Mouse (Mus musculus): ENCODE measurements around the gene Gm17304.

Gm17304 gene

DNA sequence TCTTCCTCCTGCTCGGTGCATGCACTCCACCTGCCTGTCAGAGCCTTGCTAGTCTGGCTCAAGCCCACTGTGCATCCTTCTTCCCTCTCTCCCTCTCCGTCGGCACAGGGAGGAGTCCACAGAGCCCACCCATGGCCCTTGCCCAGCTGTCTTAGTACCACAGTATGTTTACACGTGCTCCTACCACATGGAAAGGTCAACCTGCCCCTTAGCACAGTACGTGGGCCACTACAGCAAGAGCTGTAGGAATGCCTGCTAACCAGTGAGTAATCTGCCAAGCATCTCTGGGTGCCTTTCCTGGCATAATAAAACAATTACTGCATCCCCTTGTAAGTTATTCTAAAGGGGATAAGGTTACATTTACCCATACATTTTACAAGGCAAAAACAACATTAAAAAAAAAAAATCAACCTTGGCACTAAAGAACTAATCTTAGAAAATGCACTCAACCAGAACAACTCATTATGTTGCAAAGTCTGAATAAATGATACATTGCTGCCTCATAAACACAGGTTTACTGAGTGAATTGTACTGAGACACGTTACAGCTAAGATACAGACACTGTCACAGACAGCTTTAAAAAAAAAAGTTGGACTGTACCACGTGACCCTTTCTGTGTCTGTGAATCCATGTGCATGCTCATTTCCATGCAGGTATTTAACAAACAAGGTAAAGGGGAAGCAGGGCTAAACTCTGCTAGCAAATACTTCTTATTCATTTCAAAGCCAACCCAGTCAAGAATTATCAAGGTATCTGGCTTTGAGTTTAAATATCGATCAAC lies 19.7 kb downstream of the Gm17304 start:
- no peak for DNase-seq

GRCm38 (mm10) chr5:106636423-106636946 lies 27.6 kb downstream of the Gm17304 start:
- peak; percentile 14 for DNase-seq

DNA sequence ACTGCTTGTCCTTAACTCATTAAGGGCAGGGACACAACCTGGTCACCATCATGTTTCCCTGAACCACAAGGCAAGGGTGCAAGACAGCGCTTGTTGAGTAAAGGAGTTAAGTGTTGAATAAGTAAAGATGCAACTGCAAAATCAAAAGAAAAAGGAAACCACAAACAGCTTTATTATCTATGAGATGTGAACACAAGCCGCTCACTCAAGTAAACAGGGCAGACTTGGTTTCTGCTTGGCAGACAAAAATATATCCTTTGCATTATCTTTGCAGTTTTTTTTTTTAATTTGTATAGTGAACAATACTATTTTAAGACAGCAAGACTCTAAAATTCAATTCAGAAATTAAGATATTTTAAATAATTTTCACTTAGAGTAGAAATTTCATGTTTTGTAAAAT lies 30.7 kb downstream of the Gm17304 start:
- DNase-seq, result no peak

DNA sequence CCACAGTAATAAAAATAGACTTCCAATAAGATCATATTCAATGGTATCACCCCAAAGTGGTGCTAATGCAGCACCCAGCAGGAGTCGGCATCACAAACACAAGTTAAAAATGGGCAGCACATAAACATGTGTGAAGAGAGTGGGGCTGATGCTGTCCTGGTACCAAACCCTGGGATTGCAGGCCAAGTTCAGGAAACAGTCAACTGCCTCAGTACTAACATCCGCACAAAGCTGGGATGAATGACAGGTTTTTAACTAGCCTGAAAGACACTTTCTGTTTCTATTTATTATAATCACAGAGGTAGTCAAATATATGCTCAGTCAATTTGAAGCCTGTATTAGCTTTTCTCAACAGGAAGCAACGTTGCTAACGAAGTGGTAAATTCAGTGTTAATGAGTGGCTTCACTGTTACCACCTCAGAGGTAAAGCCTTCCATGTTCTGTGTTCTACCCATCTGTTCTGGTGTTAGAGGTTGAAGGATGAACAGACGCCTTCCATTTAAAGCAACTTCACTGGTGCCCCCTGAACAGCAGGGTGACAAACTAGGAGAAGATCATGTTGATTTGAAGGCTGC lies 31.4 kb downstream of the Gm17304 start:
- DNase-seq, result no peak

- no peak for DNase-seq
Measured at GRCm38 (mm10) chr5:106641876-106642275, 33.0 kb downstream of the Gm17304 start.

DNA sequence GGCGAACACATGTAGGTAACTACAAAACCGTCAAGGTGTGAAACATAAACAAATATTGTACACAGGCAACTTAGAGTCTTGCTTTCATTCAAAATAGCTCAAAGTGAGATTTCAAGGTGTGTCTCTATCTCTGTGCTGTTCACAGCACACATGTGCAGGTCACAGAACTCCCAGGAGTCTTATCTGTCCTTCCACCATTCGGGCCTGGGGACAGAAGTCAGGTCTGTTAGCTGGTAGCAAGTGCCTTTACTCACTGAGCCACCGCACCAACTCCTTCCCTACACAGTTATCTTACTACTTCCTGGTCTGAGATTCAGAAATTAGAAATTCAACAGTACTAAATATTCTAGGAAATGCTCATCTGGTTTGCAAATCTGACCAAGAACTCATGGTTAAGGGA lies 34.5 kb downstream of the Gm17304 start:
- DNase-seq, result no peak

DNA sequence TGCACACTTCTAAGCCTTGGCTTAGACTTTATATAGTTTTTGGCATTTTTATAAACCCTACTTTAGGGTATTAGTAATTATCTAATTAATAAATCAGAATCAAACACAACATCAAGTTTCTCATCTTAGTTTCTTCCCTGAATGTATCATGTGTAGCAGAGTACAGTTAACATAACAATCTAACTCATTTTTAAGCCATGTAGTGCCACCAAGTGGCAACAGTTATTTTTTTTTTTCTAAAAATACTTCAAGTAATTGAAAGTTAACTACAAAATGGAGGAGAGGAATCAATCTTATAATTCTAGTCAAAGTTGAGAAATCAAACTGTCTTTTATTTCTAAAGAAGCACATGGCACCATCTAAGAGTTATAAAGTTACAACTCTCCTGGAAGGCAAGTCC lies 40.5 kb downstream of the Gm17304 start:
- no peak for DNase-seq

DNA sequence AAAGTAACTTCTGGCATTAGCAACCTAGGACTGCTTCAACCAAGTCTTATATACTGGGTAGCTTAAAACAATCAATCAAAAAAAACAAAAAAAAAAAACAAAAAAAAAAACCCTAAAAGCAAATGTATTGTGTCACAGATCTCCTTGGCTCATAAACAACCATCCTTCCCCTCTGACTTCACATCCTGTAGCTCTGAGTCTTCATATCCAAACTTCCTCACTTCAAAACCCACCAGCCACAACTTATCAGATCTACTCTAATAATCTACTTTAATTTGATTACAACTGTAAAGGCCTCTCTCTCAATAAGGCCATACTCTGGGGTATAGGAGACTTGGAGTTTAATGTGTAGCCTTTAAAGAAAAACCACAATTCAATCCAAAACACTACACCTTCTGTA lies 41.1 kb downstream of the Gm17304 start:
- DNase-seq, result no peak

- no peak for DNase-seq
Measured at GRCm38 (mm10) chr5:106652220-106652753, 43.4 kb downstream of the Gm17304 start.

DNA sequence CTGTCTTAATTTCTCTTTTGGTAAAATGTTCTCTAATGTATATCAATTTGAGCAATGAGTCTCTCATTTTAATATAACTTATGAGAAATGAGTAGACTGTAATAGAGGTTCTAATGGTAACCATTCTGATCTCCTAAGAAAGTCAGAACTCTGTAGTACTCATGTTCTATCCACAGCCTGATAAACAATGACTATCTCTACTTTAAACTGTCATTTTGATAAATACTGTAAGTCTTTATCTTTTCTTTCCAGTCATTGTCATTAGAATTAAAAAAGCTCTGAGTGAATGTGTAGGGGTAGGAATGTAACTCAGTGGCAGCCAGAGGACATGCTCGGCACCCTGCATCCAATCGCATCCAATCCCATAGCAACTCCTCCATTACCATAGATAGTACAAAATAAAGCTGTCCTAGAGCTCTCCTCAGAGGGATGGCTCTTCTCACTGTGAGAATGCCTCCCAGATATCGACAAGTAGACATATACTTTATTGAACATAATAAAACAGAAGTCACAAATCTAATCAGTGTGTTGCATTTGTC lies 44.0 kb downstream of the Gm17304 start:
- no peak for DNase-seq
